Mouse (Mus musculus): Measurements from ENCODE around the gene Ppm1d.

DNA sequence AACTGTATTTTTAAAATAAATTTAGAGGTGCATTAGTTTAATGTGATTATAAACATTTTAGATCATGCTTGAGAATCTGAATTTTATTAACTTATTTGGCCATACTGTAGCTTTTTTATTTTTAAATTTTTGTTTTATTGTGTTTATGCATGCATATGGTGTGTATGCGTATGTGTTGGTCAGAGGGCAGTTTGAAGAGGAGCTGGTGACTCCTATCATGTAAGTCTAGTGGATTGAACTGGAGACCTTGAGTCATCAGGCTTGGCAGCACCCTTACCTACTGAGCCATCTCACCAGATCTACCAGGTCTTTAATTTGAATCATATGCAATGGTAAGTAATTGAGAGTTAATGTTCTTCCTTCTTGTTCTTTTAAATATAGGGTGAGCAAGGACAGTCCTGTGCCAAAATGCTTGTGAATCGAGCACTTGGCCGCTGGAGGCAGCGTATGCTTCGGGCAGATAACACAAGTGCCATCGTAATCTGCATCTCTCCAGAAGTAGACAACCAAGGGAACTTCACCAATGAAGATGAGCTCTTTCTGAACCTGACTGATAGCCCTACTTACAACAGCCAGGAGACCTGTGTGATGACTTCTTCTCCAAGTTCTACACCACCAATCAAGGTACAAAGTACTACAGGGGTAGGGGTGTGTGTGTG lies 28.3 kb downstream of the Ppm1d start:
- TF ChIP-seq POLR2A (IDR thresholded peaks at IDR 0.05; ENCODE audit: low read depth, low read length) (no peak), CTCF (conservative IDR thresholded peaks at IDR 0.05; ENCODE audit: insufficient read depth, insufficient read length, low read depth, low read length) (no peak)

Measured in kidney, adult 2 months (tissue).